Mouse (Mus musculus) NIH3T3 (cell line): ENCODE results near the gene Nop56.
A peak's percentile ranks its signal among the peaks of the same experiment; 100 is the strongest.

ENCODE experiments used
- DNase-seq: peaks from one replicate; pipeline ENCODE4 v3.0.0-alpha.2; 2012; ENCODE audit warnings: low read depth

Gene Nop56

DNA sequence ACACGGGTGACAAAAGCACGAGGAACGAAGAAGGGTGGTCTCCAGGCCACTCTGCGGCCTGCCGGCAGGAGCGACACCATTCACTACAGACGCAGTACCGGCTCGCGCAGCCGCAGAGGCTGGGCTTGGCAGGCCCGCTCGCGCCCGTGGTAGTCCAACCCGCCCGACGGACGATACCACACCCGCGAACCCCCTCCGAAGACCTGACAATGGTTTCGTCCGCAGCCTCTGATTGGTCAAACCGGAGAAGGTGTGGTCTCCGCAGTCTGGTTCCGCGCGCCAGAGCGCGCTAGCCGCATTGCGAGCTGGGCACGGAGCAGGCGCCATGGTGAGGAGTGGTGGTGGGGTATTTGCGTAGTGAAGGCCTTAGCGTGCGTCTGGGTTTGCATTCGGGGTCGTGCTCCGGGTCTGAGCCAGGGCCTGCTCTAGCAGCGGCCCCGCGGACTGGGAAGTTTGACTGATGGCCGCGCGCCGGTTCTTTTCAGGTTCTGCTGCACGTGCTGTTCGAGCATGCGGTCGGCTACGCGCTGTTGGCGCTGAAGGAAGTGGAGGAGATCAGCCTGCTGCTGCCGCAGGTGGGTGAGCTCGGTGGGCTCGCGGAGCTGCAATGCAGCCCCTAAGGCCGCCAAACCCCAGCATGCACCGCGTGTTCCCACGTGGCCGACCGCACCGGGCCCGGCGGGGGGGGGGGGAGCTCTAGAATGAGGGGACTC is at the start of gene Nop56:
Nop56 (plus strand) TSS at position 282 of the 713 bp plus-strand sequence.
- peak; percentile 99 for DNase-seq

GRCm38 (mm10) chr2:130246912-130247311 is 27.3 kb upstream of the Nop56 start:
- peak; percentile 77 for DNase-seq

DNA sequence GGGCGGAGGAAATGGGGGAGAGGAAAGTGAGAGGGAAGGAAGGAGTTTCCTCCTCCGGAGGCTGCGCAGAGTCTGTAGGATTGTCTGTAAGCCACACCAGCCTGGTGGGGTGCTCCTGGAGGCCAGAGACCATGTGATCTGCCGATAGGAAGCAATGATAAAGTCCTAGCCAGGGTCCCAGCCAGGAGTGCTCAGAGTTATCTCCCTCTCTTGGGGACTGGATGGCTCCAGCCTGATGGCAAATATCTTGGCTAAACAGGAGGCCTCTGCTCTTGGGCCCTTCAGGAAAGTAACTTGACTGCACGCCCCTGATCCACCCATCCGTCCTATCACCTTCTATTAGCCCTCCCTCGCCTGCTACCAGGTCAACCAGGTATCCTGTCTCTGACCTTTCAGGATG is 26.0 kb upstream of the Nop56 start:
- DNase-seq: no peak

GRCm38 (mm10) chr2:130256762-130257161 is 17.5 kb upstream of the Nop56 start:
- DNase-seq: no peak

DNA sequence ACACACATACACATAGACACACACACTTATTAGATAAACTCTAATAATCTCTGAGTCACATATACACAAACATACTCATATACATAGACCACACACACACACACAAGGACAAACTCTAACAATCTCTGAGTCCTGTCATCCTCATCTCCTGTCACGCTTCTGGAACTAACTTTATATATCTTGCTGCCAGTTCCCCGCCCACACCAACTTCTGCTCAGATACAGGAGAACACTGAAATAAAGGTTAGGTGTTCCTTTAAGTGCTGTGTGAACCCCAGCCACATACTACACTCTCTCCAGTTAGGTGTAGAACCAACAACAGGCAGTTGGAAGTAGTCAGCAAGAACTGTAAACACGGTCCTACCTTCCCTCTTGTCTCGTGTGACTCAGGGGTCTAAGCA is 13.4 kb upstream of the Nop56 start:
- no peak for DNase-seq

DNA sequence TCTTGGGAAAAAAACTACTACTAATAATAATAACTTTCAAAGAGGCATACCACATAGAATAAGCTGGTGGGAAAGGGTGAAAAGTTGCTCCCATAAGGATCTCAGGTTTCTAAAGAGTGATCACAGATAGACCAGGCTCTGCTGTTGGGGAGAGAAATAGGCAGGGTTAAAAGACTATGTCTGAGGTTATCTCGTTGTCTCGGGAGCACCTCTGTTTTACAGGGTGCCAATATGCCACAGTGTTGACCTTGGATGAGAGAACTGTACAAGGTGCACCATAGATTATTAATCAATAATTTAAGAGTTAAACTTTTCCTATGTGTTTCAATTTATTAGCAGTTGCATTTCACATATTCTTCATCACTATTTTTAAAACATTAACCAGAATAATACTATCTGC is 12.3 kb upstream of the Nop56 start:
- no peak for DNase-seq

DNA sequence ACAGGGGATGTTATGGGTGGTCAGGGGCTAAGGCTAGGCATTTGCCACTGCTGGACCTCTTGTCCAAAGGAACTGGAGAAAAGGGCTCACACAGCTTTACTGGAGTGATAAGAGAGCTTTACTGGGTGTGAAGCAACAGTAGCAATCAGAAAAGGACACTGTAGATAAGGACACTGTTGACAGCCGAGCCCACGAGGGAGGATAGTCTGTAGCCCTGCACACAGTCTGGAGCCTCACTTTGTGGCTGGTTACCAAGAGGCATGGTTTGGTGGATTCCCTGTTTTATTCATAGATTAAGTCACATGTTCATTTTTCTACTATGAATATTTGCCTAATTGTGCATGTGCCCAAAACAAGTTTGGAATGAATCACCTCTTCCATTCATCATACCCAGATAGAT is 11.8 kb upstream of the Nop56 start:
- peak; percentile 21 for DNase-seq

DNA sequence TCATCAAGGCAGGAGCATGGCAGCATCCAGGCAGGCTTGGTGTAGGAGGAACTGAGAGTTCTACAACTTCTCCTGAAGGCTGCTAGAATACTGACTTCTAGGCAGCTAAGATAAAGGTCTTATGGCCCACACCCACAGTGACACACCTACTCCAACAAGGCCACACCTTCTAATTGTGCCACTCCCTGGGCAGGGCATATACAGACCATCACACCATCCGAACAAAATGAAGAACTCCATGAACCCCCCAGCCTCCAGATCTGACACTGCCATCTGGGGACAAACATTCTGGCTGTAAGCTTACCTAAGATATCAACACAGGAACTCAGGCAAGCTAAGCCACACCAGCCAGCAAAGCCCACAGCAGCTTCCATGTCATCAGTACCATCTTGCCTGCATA is 8.7 kb upstream of the Nop56 start:
- DNase-seq: no peak

DNA sequence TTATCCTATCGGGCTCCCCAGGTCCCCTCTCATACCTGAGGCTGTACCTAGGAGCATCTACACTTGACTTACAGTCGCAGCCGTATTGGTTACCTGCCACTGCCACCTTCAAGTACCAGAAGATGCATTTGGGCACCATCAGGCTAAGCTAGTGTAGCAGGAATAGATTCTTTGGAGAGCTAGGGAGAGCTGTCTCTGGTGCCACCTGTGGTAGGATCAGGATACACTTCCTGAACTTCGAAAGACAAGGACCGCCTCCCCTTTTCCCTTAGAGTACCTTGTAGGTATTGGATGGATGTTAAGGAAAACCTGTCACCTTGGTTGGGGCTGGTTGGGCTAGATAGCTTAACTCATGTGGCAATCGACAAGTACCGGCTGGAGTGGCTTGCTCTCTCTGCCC is 6.2 kb upstream of the Nop56 start:
- DNase-seq: no peak

DNA sequence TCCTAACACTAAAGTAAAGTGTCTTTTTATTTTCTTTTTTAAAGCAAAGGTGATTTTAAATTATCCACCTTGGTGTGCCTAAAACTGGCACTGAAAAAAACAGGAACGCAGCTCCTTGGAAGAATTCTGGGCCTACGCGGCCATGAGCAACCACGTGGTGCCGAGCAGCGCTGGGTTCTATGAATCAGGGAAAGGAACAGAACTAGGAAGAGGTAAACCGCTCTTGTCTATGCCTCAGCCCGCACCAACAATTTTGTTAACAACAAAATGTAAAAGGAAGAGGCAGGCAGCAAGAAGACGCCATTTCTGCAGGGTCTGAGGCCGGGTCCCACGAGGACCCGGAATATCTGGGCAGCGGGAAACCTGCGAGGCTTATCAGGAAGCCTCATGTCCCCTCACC is 498 bp upstream of the Nop56 start:
- peak; percentile 58 for DNase-seq

DNA sequence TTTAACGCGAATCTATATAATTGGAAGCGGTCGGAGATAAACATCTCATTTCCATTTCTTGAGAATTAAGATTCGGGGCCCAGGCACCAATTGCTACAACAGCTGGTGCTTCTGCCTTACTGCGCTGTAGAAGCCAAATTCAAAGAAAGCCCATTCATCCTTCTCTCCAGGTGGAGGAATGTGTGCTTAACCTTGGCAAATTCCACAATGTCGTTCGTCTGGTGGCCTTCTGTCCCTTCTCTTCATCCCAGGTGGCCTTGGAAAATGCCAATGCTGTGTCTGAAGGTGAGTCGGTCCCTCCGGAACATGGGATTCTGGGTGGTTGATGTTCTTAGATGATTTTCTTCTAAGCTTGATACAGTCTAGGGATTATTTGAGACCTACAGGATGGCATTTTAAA is 632 bp downstream of the Nop56 start:
- no peak for DNase-seq

DNA sequence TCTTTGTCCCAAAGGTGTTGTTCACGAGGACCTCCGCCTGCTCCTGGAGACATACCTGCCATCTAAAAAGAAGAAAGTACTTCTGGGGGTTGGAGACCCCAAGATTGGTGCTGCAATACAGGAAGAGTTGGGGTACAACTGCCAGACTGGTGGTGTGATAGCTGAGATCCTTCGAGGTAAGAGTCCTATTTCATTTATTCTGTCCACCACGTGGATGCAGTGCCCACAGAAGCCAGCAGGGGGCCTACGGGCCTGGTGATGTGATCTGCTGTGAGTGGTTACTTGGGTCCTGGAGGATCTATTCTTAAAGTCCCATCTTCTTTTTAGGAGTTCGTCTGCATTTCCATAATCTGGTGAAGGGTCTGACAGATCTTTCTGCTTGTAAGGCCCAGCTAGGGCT is 1.4 kb downstream of the Nop56 start:
- DNase-seq: peak; percentile 88

GRCm38 (mm10) chr2:130279600-130280091 is 5.4 kb downstream of the Nop56 start:
- DNase-seq: no peak

DNA sequence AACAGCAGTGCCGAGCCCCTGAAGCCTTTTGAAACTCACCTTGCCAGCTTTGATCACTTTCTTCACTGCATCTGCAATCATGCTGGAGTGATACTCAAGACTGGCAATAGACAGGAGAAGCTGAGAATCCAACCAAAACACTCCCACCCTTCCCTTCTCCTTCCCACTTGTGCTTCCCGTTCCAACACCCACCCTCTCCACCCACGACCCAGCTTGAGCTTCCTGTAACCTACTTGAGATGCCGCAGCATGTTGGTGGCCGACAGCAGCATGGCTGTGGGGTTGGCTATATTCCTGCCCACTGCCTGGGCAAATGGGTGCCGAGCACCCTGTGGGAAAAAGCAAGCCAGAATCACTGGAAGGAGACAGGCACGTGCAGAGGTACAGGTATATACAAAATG is 6.0 kb downstream of the Nop56 start:
- DNase-seq: no peak

DNA sequence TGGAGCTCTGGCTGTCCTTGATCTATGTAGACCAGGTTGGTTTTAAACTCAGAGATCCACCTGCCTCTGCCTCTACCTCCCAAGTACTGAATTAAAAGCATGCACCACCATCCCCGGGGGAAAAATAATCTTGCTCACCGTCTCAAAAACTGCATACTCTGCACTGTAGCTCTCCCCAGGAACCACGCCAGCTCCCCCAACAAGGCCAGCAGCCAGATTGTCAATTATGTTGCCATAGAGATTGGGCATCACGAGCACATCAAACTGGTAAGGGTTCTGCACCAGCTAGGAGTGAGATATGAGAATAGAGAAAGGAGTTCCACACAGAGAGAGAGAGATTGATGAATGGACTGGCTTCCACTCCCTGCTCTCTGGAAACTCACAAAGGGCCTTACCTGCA is 6.6 kb downstream of the Nop56 start:
- DNase-seq: peak; percentile 25

DNA sequence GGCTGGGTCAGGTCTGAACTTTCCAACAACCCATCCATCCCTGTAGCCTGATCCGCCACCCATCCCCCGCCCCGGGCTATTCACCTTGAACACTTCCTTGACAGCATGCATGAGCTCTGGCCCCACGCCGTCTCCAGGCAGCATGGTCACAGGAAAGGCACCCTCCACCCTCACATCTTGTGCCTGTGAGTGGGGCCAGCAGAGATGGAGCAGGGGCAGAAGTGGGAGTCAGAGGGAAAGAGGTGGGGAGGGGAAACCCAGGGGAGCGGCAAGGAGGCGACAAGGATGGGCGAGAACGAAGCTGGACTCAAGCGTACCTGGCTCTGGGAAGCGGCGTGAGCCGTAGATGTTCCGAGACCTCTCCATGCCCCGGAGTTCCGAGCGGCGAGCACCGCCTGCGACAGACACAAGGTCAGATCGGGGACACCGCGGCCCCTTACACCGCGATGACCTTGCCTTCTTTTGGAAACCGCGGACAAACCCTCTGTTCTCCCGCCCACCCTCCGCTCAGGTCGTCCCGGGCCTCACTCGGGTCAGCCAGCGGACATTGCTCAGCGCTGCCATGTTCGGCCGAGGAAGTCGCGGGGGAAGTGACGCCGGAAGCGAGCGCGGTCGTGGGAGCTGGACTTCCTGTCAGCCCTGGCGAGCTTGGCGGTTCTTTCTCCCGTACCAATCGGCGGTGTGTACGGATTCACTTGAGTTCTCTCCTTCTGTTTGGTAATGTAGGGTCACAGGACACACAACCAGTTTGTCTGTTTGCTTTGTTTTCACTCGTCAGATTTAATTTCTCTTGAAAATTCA is 9.8 kb downstream of the Nop56 start, which contains the start of gene Idh3b:
Idh3b (minus strand) TSS at position 694 of the 801 bp plus-strand sequence.
- DNase-seq: peak; percentile 92

- no peak for DNase-seq
Measured at GRCm38 (mm10) chr2:130289086-130289485, 14.9 kb downstream of the Nop56 start.

- DNase-seq: peak; percentile 84
Measured at GRCm38 (mm10) chr2:130291434-130291833, 17.2 kb downstream of the Nop56 start.

- DNase-seq: no peak
Measured at GRCm38 (mm10) chr2:130293009-130293408, 18.8 kb downstream of the Nop56 start.

- DNase-seq: no peak
Measured at GRCm38 (mm10) chr2:130293486-130293885, 19.3 kb downstream of the Nop56 start.

- no peak for DNase-seq
Measured at GRCm38 (mm10) chr2:130294218-130294935, 20.1 kb downstream of the Nop56 start.

GRCm38 (mm10) chr2:130294936-130295277 is 20.7 kb downstream of the Nop56 start, which contains the start of gene Ebf4:
Gene Ebf4 (plus strand): TSS chr2:130295169.
- DNase-seq: no peak
